Mouse (Mus musculus): ENCODE results near the gene Gm14569. TPM values are rescaled to one million over a fixed set of nuclear protein-coding genes. Genes with fewer than 3 reads are reported as not detected.

Gene Gm14569
- 0.04 TPM in 1 of 2 replicates, not detected in the other for polyA plus RNA-seq (2012)

GRCm38 (mm10) chrX:36491730-36492129, at the start of gene Gm14569:
Gene Gm14569 (minus strand): TSS chrX:36491830.
- no peak for TF ChIP-seq GATA1 (IDR thresholded peaks at IDR 0.05; ENCODE audit: low read length)

- no peak for TF ChIP-seq GATA1 (IDR thresholded peaks at IDR 0.05; ENCODE audit: low read length)
Measured at GRCm38 (mm10) chrX:36534514-36534913, 42.9 kb upstream of the Gm14569 start.

- no peak for TF ChIP-seq GATA1 (IDR thresholded peaks at IDR 0.05; ENCODE audit: low read length)
Measured at GRCm38 (mm10) chrX:36533744-36534143, 42.1 kb upstream of the Gm14569 start.

GRCm38 (mm10) chrX:36530251-36530650, 38.6 kb upstream of the Gm14569 start:
- no peak for TF ChIP-seq GATA1 (IDR thresholded peaks at IDR 0.05; ENCODE audit: low read length)

GRCm38 (mm10) chrX:36523729-36524128, 32.1 kb upstream of the Gm14569 start:
- TF ChIP-seq GATA1 (IDR thresholded peaks at IDR 0.05; ENCODE audit: low read length): no peak

- TF ChIP-seq GATA1 (IDR thresholded peaks at IDR 0.05; ENCODE audit: low read length): no peak
Measured at GRCm38 (mm10) chrX:36513726-36514125, 22.1 kb upstream of the Gm14569 start.

GRCm38 (mm10) chrX:36513231-36513630, 21.6 kb upstream of the Gm14569 start:
- no peak for TF ChIP-seq GATA1 (IDR thresholded peaks at IDR 0.05; ENCODE audit: low read length)

- no peak for TF ChIP-seq GATA1 (IDR thresholded peaks at IDR 0.05; ENCODE audit: low read length)
Measured at GRCm38 (mm10) chrX:36506863-36507262, 15.2 kb upstream of the Gm14569 start.

GRCm38 (mm10) chrX:36489506-36489905, 2.1 kb downstream of the Gm14569 start:
- no peak for TF ChIP-seq GATA1 (IDR thresholded peaks at IDR 0.05; ENCODE audit: low read length)

- no peak for TF ChIP-seq GATA1 (IDR thresholded peaks at IDR 0.05; ENCODE audit: low read length)
Measured at GRCm38 (mm10) chrX:36487996-36488395, 3.6 kb downstream of the Gm14569 start.

- TF ChIP-seq GATA1 (IDR thresholded peaks at IDR 0.05; ENCODE audit: low read length): no peak
Measured at GRCm38 (mm10) chrX:36474873-36475272, 16.8 kb downstream of the Gm14569 start.

GRCm38 (mm10) chrX:36474103-36474751, 17.4 kb downstream of the Gm14569 start:
- TF ChIP-seq GATA1 (IDR thresholded peaks at IDR 0.05; ENCODE audit: low read length): no peak

GRCm38 (mm10) chrX:36456031-36456430, 35.6 kb downstream of the Gm14569 start:
- TF ChIP-seq GATA1 (IDR thresholded peaks at IDR 0.05; ENCODE audit: low read length): no peak

GRCm38 (mm10) chrX:36437932-36438331, 53.7 kb downstream of the Gm14569 start:
- TF ChIP-seq GATA1 (IDR thresholded peaks at IDR 0.05; ENCODE audit: low read length): no peak

GRCm38 (mm10) chrX:36434993-36435392, 56.6 kb downstream of the Gm14569 start:
- no peak for TF ChIP-seq GATA1 (IDR thresholded peaks at IDR 0.05; ENCODE audit: low read length)

GRCm38 (mm10) chrX:36419153-36419552, 72.5 kb downstream of the Gm14569 start:
- TF ChIP-seq GATA1 (IDR thresholded peaks at IDR 0.05; ENCODE audit: low read length): no peak

GRCm38 (mm10) chrX:36402316-36402715, 89.3 kb downstream of the Gm14569 start:
- no peak for TF ChIP-seq GATA1 (IDR thresholded peaks at IDR 0.05; ENCODE audit: low read length)

GRCm38 (mm10) chrX:36400980-36401379, 90.7 kb downstream of the Gm14569 start, which contains the start of gene Gm6268:
Gene Gm6268 (plus strand): TSS chrX:36401280.
- TF ChIP-seq GATA1 (IDR thresholded peaks at IDR 0.05; ENCODE audit: low read length): no peak

Measured in G1E-ER4 (cell line).